Mouse (Mus musculus): Measurements from ENCODE around the gene Dennd5b. TPM values are rescaled to one million over a fixed set of nuclear protein-coding genes. Genes with fewer than 3 reads are reported as not detected.
A peak's percentile ranks its signal among the peaks of the same experiment; 100 is the strongest.

Dennd5b gene
- total RNA-seq, 1 experiment, result 11.5 TPM

DNA sequence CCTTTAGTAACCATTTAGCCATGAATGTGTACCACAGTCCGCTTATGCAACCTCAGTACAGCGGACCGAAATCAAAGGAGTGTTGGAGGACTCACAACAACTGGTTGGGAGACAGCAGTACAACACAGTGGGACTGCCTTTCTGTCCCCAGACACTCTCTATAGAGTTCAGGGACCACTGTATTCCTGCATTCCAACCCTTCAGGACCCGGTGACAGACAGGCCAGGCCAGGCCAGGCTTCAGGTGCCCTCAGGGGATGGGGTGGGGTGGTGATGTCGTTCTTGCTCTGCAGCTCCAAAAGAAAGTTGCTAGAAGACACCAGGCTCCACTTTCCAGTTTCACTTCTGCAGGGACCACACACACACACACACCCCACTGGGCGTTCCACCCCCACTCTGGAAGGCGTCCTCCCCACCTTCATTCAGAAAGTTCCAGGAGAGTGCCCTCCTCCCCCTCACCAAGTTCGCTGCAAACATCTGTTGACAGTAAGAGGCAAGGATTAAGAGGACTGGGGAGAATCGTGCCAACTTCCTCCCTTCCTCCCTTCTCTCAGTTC is 130.0 kb downstream of the Dennd5b start:
- TF ChIP-seq ZC3H11A (IDR thresholded peaks at IDR 0.05; ENCODE audit: borderline replicate concordance, low read depth, low read length), result no peak
- TF ChIP-seq CHD2 (IDR thresholded peaks at IDR 0.05; ENCODE audit: low read depth, low read length), result peak; percentile 41; the same call in 1 of the 2 replicates
- TF ChIP-seq HCFC1 (IDR thresholded peaks at IDR 0.05; ENCODE audit: borderline replicate concordance, insufficient read depth, low read length), result no peak
- TF ChIP-seq MAFK (IDR thresholded peaks at IDR 0.05; ENCODE audit: insufficient read depth, low read depth, low read length), result no peak
- TF ChIP-seq ZNF384 (IDR thresholded peaks at IDR 0.05; ENCODE audit: low read depth, low read length), result no peak
- peak overlapping the region; percentile 35; the same call in 1 of the 2 replicates for H3K27ac ChIP-seq (ENCODE audit: insufficient read depth, low read depth, low read length, poor library complexity, severe bottlenecking)
- H3K4me3 ChIP-seq (ENCODE audit: insufficient read depth in 1 of 2, low read depth in 1 of 2, low read length in 2 of 2, poor library complexity in 1 of 2, severe bottlenecking in 1 of 2), result peak overlapping the region in 1 of 2 experiments; percentile 47; a peak in 2 of 4 replicates
- in situ Hi-C loops (cut with MboI; ENCODE audit: low sequenced_read_pairs in 2 of 2, unreplicated experiment in 2 of 2), result no loop called here
- H3K36me3 ChIP-seq (ENCODE audit: control insufficient read depth, insufficient read depth, low read length, poor library complexity, severe bottlenecking), result no peaks in the 10 kb centered on the region
- H3K9me3 ChIP-seq (ENCODE audit: control insufficient read depth, insufficient read depth, low read depth, low read length), result no peaks in the 10 kb centered on the region
- H3K4me1 ChIP-seq (ENCODE audit: control insufficient read depth in 2 of 2, insufficient read depth in 2 of 2, low read length in 2 of 2, poor library complexity in 1 of 2), result peaks cover 6 to 9% of the 10 kb centered on the region in 2 experiments; a peak in 3 of 4 replicates
- peak overlapping the region; percentile 19; the same call in 1 of the 2 replicates for H3K9ac ChIP-seq (ENCODE audit: insufficient read depth, low read depth, low read length, poor library complexity, severe bottlenecking)
- DNase-seq (ENCODE audit: low read depth, low spot score), result no peak

GRCm38 (mm10) chr6:148961285-148961684 is 140.2 kb downstream of the Dennd5b start:
- no peak overlapping the region; the same call in 1 of the 2 replicates for H3K27ac ChIP-seq (ENCODE audit: insufficient read depth, low read depth, low read length, poor library complexity, severe bottlenecking)
- no peak overlapping the region for H3K4me3 ChIP-seq (ENCODE audit: insufficient read depth in 1 of 2, low read depth in 1 of 2, low read length in 2 of 2, poor library complexity in 1 of 2, severe bottlenecking in 1 of 2)
- in situ Hi-C loops (cut with MboI; ENCODE audit: low sequenced_read_pairs in 2 of 2, unreplicated experiment in 2 of 2), result no loop called here
- no peak for TF ChIP-seq ZC3H11A (IDR thresholded peaks at IDR 0.05; ENCODE audit: borderline replicate concordance, low read depth, low read length)
- no peak for TF ChIP-seq CHD2 (IDR thresholded peaks at IDR 0.05; ENCODE audit: low read depth, low read length)
- TF ChIP-seq HCFC1 (IDR thresholded peaks at IDR 0.05; ENCODE audit: borderline replicate concordance, insufficient read depth, low read length), result no peak
- no peak for TF ChIP-seq ZNF384 (IDR thresholded peaks at IDR 0.05; ENCODE audit: low read depth, low read length)
- no peak for TF ChIP-seq MAFK (IDR thresholded peaks at IDR 0.05; ENCODE audit: insufficient read depth, low read depth, low read length)
- peak overlapping the region; percentile 1; the same call in 1 of the 2 replicates for H3K9ac ChIP-seq (ENCODE audit: insufficient read depth, low read depth, low read length, poor library complexity, severe bottlenecking)
- peaks cover 9 to 18% of the 10 kb centered on the region in 2 experiments for H3K4me1 ChIP-seq (ENCODE audit: control insufficient read depth in 2 of 2, insufficient read depth in 2 of 2, low read length in 2 of 2, poor library complexity in 1 of 2)
- H3K9me3 ChIP-seq (ENCODE audit: control insufficient read depth, insufficient read depth, low read depth, low read length), result no peaks in the 10 kb centered on the region
- no peak for DNase-seq (ENCODE audit: low read depth, low spot score)
- no peaks in the 10 kb centered on the region for H3K36me3 ChIP-seq (ENCODE audit: control insufficient read depth, insufficient read depth, low read length, poor library complexity, severe bottlenecking)

DNA sequence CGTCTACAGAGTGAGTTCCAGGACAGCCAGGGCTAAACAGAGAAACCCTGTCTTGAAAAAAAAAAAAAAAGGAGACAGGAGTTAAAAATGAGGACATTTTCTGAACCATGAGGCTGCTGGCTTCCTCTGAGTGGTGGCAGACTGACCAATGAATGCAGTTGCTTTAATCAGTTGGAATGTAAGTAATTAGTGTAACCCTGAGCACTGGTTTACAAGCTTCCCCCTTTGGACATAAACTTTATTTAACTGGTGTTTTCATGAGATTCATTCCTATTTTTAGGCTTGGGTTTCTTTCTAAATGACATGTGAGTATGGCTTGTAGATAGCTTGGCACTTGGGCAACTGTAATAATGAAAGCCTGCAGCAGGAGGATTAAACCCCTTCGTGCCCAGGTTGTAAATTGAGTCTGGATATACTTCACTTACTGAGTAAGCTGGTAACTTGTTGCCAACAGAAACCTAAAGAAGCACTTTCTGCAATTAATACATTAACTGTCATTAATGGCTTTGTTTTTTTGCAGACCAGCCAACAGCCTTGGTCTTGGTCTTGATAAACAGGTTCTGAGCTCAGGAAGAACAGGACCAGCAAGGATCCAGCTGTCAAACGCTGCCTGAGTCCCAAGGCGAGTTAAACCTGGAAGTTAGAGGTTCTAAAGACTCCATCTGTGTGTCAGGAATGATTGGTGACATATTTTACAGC is 141.8 kb downstream of the Dennd5b start:
- H3K9ac ChIP-seq (ENCODE audit: insufficient read depth, low read depth, low read length, poor library complexity, severe bottlenecking), result no peak overlapping the region
- no peaks in the 10 kb centered on the region for H3K9me3 ChIP-seq (ENCODE audit: control insufficient read depth, insufficient read depth, low read depth, low read length)
- DNase-seq (ENCODE audit: low read depth, low spot score), result no peak
- in situ Hi-C loops (cut with MboI; ENCODE audit: low sequenced_read_pairs in 2 of 2, unreplicated experiment in 2 of 2), result no loop called here
- peaks cover 9 to 18% of the 10 kb centered on the region in 2 experiments for H3K4me1 ChIP-seq (ENCODE audit: control insufficient read depth in 2 of 2, insufficient read depth in 2 of 2, low read length in 2 of 2, poor library complexity in 1 of 2)
- no peak overlapping the region for H3K27ac ChIP-seq (ENCODE audit: insufficient read depth, low read depth, low read length, poor library complexity, severe bottlenecking)
- H3K36me3 ChIP-seq (ENCODE audit: control insufficient read depth, insufficient read depth, low read length, poor library complexity, severe bottlenecking), result no peaks in the 10 kb centered on the region
- TF ChIP-seq ZC3H11A (IDR thresholded peaks at IDR 0.05; ENCODE audit: borderline replicate concordance, low read depth, low read length), result no peak
- no peak for TF ChIP-seq HCFC1 (IDR thresholded peaks at IDR 0.05; ENCODE audit: borderline replicate concordance, insufficient read depth, low read length)
- no peak for TF ChIP-seq MAFK (IDR thresholded peaks at IDR 0.05; ENCODE audit: insufficient read depth, low read depth, low read length)
- TF ChIP-seq ZNF384 (IDR thresholded peaks at IDR 0.05; ENCODE audit: low read depth, low read length), result no peak
- TF ChIP-seq CHD2 (IDR thresholded peaks at IDR 0.05; ENCODE audit: low read depth, low read length), result no peak
- no peak overlapping the region for H3K4me3 ChIP-seq (ENCODE audit: insufficient read depth in 1 of 2, low read depth in 1 of 2, low read length in 2 of 2, poor library complexity in 1 of 2, severe bottlenecking in 1 of 2)

DNA sequence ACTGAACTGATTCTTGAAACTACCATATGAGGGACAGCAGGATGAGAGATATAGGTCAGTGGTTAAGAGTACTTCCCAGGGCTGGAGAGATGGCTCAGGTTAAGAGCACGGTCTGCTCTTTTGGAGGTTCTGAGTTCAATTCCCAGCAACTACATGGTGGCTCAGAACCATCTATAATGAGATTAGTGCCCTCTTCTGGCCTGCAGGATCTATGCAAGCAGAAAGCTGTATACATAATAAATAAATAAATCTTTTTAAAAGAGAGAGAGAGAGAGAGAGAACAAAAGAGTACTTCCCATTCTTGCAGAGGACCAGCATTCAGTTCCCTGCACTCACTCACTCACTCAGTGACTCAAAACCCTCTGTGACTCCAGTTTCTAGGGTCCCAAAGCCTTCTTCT is 142.8 kb downstream of the Dennd5b start:
- DNase-seq (ENCODE audit: low read depth, low spot score), result no peak
- no peaks in the 10 kb centered on the region for H3K36me3 ChIP-seq (ENCODE audit: control insufficient read depth, insufficient read depth, low read length, poor library complexity, severe bottlenecking)
- in situ Hi-C loops (cut with MboI; ENCODE audit: low sequenced_read_pairs in 2 of 2, unreplicated experiment in 2 of 2), result no loop called here
- H3K4me3 ChIP-seq (ENCODE audit: insufficient read depth in 1 of 2, low read depth in 1 of 2, low read length in 2 of 2, poor library complexity in 1 of 2, severe bottlenecking in 1 of 2), result no peak overlapping the region
- H3K4me1 ChIP-seq (ENCODE audit: control insufficient read depth in 2 of 2, insufficient read depth in 2 of 2, low read length in 2 of 2, poor library complexity in 1 of 2), result peaks cover 11 to 18% of the 10 kb centered on the region in 2 experiments
- H3K27ac ChIP-seq (ENCODE audit: insufficient read depth, low read depth, low read length, poor library complexity, severe bottlenecking), result peak overlapping the region; percentile 48
- peak overlapping the region; percentile 34; the same call in 1 of the 2 replicates for H3K9ac ChIP-seq (ENCODE audit: insufficient read depth, low read depth, low read length, poor library complexity, severe bottlenecking)
- no peaks in the 10 kb centered on the region for H3K9me3 ChIP-seq (ENCODE audit: control insufficient read depth, insufficient read depth, low read depth, low read length)
- TF ChIP-seq ZC3H11A (IDR thresholded peaks at IDR 0.05; ENCODE audit: borderline replicate concordance, low read depth, low read length), result no peak
- TF ChIP-seq CHD2 (IDR thresholded peaks at IDR 0.05; ENCODE audit: low read depth, low read length), result no peak
- TF ChIP-seq ZNF384 (IDR thresholded peaks at IDR 0.05; ENCODE audit: low read depth, low read length), result no peak
- TF ChIP-seq MAFK (IDR thresholded peaks at IDR 0.05; ENCODE audit: insufficient read depth, low read depth, low read length), result no peak
- TF ChIP-seq HCFC1 (IDR thresholded peaks at IDR 0.05; ENCODE audit: borderline replicate concordance, insufficient read depth, low read length), result no peak
